In the genomic region with DNA sequence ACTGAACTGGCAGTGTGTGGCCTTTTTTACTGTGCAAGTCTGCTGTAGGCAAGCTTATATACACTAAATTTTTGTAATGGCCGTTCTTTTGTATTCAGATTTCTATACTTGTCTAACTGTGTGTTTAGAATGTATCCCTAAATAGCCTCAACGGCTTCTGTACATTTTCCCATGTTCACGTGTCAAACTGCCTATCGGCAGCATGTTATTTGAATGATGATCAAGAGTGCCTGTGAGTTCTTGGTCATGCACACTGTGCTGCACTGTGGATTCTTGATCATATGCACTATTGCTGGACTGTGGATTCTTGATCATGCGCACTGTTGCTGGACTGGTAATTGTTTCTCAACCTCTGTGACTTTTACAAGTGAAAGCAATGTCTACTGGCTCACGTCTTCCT, we compare ENCODE assay signal across 21 mouse cellular contexts.
A peak's percentile ranks its signal among the peaks of the same experiment; 100 is the strongest.
DNase-seq lines count a peak whose midpoint lies in the region; ATAC-seq and TF ChIP-seq lines count a peak whose summit lies in the region.
"Had no signal": no experiment of that assay in that cellular context is flagged by ENCODE, and none has a peak within 500 bp of the region (broad histone marks: within the 10 kb centered on the region; RNA-seq: fewer than 3 reads in every experiment).

No protein-coding gene starts in this region.

- H3K27me3 ChIP-seq in hindbrain, embryonic 10.5 days (ENCODE audit: insufficient read depth, poor library complexity, severe bottlenecking) = no peaks in the 10 kb centered on the region
- H3K27me3 ChIP-seq in hindbrain, embryonic 12.5 days = no peaks in the 10 kb centered on the region
- no peaks in the 10 kb centered on the region for H3K27me3 ChIP-seq in lung, embryonic 15.5 days
- H3K27me3 ChIP-seq in embryonic facial prominence, embryonic 13.5 days = no peaks in the 10 kb centered on the region
- H3K27me3 ChIP-seq in limb, embryonic 10.5 days (ENCODE audit: low read depth, poor library complexity, severe bottlenecking) = no peaks in the 10 kb centered on the region
- no peaks in the 10 kb centered on the region for H3K27me3 ChIP-seq in neural tube, embryonic 15.5 days (replicated peaks)
- H3K27me3 ChIP-seq: hindbrain, embryonic 15.5 days; liver, embryonic 13.5 days had no signal

- ATAC-seq in hindbrain, embryonic 12.5 days (ENCODE audit: low FRiP score) = no peak
- no peak for ATAC-seq in lung, embryonic 15.5 days (ENCODE audit: borderline replicate concordance, extremely low read depth, low FRiP score, low TSS enrichment)
- no peak for ATAC-seq in embryonic facial prominence, embryonic 13.5 days (ENCODE audit: insufficient number of reproducible peaks, insufficient read depth, low FRiP score, low TSS enrichment, low read depth)
- no peak for ATAC-seq in neural tube, embryonic 15.5 days (ENCODE audit: low FRiP score)

- no peak for DNase-seq in hindbrain, embryonic 10.5 days (ENCODE audit: low spot score)
- DNase-seq in lung, adult 2 months = no peak
- no peak for DNase-seq in limb, embryonic 10.5 days (ENCODE audit: low spot score)
- DNase-seq in heart, adult 8-10 months (ENCODE audit: low spot score) = no peak
- DNase-seq: adrenal gland, postnatal 36 days; cerebellum, adult 2 months; heart, adult 18-20 months; kidney, adult 18-20 months; left cerebral cortex, postnatal 4 days; liver, embryonic 13.5 days; lung, postnatal 10 days; right cerebral cortex, adult 18-20 months; spleen, adult 18-20 months; thymus, postnatal 14 days had no signal

- no peak overlapping the region for H3K9ac ChIP-seq in hindbrain, embryonic 12.5 days
- no peak overlapping the region for H3K9ac ChIP-seq in lung, embryonic 15.5 days
- no peak overlapping the region for H3K9ac ChIP-seq in embryonic facial prominence, embryonic 13.5 days
- no peak overlapping the region for H3K9ac ChIP-seq in neural tube, embryonic 15.5 days (replicated peaks)
- H3K9ac ChIP-seq: hindbrain, embryonic 15.5 days; liver, embryonic 13.5 days had no signal

- TF ChIP-seq CTCF in lung, adult 2 months (IDR thresholded peaks at IDR 0.05; ENCODE audit: insufficient read depth, low read length) = no peak

- no peak for TF ChIP-seq POLR2A in lung, adult 2 months (IDR thresholded peaks at IDR 0.05; ENCODE audit: borderline replicate concordance, extremely low read depth, low read depth, low read length)

- WGBS in hindbrain, embryonic 10.5 days = 78% methylated on average over 6 of the region's 6 CpGs
- 65% methylated on average over 6 of the region's 6 CpGs for WGBS in hindbrain, embryonic 12.5 days
- WGBS in lung, embryonic 15.5 days = 74% methylated on average over 6 of the region's 6 CpGs
- 83% methylated on average over 6 of the region's 6 CpGs for WGBS in lung, adult 2 months
- 76% methylated on average over 6 of the region's 6 CpGs for WGBS in embryonic facial prominence, embryonic 13.5 days
- WGBS in limb, embryonic 10.5 days = 79% methylated on average over 6 of the region's 6 CpGs
- WGBS in neural tube, embryonic 15.5 days = 38% methylated on average over 6 of the region's 6 CpGs

- no peaks in the 10 kb centered on the region for H3K36me3 ChIP-seq in hindbrain, embryonic 10.5 days
- no peaks in the 10 kb centered on the region for H3K36me3 ChIP-seq in hindbrain, embryonic 12.5 days
- no peaks in the 10 kb centered on the region for H3K36me3 ChIP-seq in lung, embryonic 15.5 days
- no peaks in the 10 kb centered on the region for H3K36me3 ChIP-seq in embryonic facial prominence, embryonic 13.5 days
- H3K36me3 ChIP-seq in limb, embryonic 10.5 days = no peaks in the 10 kb centered on the region
- H3K36me3 ChIP-seq in neural tube, embryonic 15.5 days = no peaks in the 10 kb centered on the region
- H3K36me3 ChIP-seq: hindbrain, embryonic 15.5 days; liver, embryonic 13.5 days had no signal

- H3K4me1 ChIP-seq in hindbrain, embryonic 10.5 days (replicated peaks) = peaks cover 56% of the 10 kb centered on the region
- H3K4me1 ChIP-seq in hindbrain, embryonic 12.5 days = peaks cover 33% of the 10 kb centered on the region
- H3K4me1 ChIP-seq in lung, embryonic 15.5 days = peaks cover 22% of the 10 kb centered on the region
- no peaks in the 10 kb centered on the region for H3K4me1 ChIP-seq in lung, adult 2 months (ENCODE audit: control insufficient read depth, insufficient read depth, low read length)
- H3K4me1 ChIP-seq in embryonic facial prominence, embryonic 13.5 days = peaks cover 25% of the 10 kb centered on the region
- H3K4me1 ChIP-seq in limb, embryonic 10.5 days = peaks cover 55% of the 10 kb centered on the region
- peaks cover 23% of the 10 kb centered on the region for H3K4me1 ChIP-seq in neural tube, embryonic 15.5 days

- no peaks in the 10 kb centered on the region for H3K9me3 ChIP-seq in hindbrain, embryonic 10.5 days
- no peaks in the 10 kb centered on the region for H3K9me3 ChIP-seq in hindbrain, embryonic 12.5 days (replicated peaks)
- no peaks in the 10 kb centered on the region for H3K9me3 ChIP-seq in lung, embryonic 15.5 days
- H3K9me3 ChIP-seq in embryonic facial prominence, embryonic 13.5 days = no peaks in the 10 kb centered on the region
- H3K9me3 ChIP-seq in limb, embryonic 10.5 days (replicated peaks) = no peaks in the 10 kb centered on the region
- no peaks in the 10 kb centered on the region for H3K9me3 ChIP-seq in neural tube, embryonic 15.5 days (replicated peaks)
- H3K9me3 ChIP-seq: hindbrain, embryonic 15.5 days; liver, embryonic 13.5 days; megakaryocyte, embryonic 14.5 days had no signal

- H3K27ac ChIP-seq in hindbrain, embryonic 10.5 days = peak overlapping the region; percentile 90
- H3K27ac ChIP-seq in hindbrain, embryonic 12.5 days = no peak overlapping the region
- H3K27ac ChIP-seq in lung, embryonic 15.5 days = peak overlapping the region; percentile 37
- H3K27ac ChIP-seq in embryonic facial prominence, embryonic 13.5 days = 0 out of 2 replicates have a peak overlapping the region, but pooled peaks have one; percentile 44
- peak overlapping the region; percentile 88 for H3K27ac ChIP-seq in limb, embryonic 10.5 days
- no peak overlapping the region; the same call in 1 of the 2 replicates for H3K27ac ChIP-seq in neural tube, embryonic 15.5 days (replicated peaks)
- H3K27ac ChIP-seq: layer of hippocampus, adult 2 months; liver, embryonic 13.5 days had no signal

- H3K4me2 ChIP-seq in hindbrain, embryonic 12.5 days (replicated peaks) = no peak overlapping the region
- no peak overlapping the region for H3K4me2 ChIP-seq in lung, embryonic 15.5 days
- no peak overlapping the region for H3K4me2 ChIP-seq in embryonic facial prominence, embryonic 13.5 days
- no peak overlapping the region for H3K4me2 ChIP-seq in neural tube, embryonic 15.5 days
- H3K4me2 ChIP-seq: hindbrain, embryonic 15.5 days; liver, embryonic 13.5 days had no signal

- no peak overlapping the region for H3K4me3 ChIP-seq in hindbrain, embryonic 10.5 days
- no peak overlapping the region for H3K4me3 ChIP-seq in hindbrain, embryonic 12.5 days
- no peak overlapping the region for H3K4me3 ChIP-seq in lung, embryonic 15.5 days
- no peak overlapping the region for H3K4me3 ChIP-seq in lung, adult 2 months (replicated peaks; ENCODE audit: extremely low read depth, low read depth, low read length)
- no peak overlapping the region for H3K4me3 ChIP-seq in embryonic facial prominence, embryonic 13.5 days
- H3K4me3 ChIP-seq in limb, embryonic 10.5 days = no peak overlapping the region
- H3K4me3 ChIP-seq in neural tube, embryonic 15.5 days (replicated peaks) = no peak overlapping the region
- H3K4me3 ChIP-seq: hindbrain, embryonic 15.5 days; layer of hippocampus, adult 2 months; liver, embryonic 13.5 days; megakaryocyte, embryonic 14.5 days had no signal

Comparison
In these comparisons a context has a peak if more than half of its experiments do, and no peak if none do; other contexts are left out.
1. H3K27ac ChIP-seq: peak in hindbrain, embryonic 10.5 days (single experiment), lung, embryonic 15.5 days (single experiment), embryonic facial prominence, embryonic 13.5 days (single experiment) and limb, embryonic 10.5 days (single experiment); none in hindbrain, embryonic 12.5 days (single experiment) and neural tube, embryonic 15.5 days (single experiment).